Mouse (Mus musculus) heart, adult 2 months (tissue): ENCODE data around the gene Hoxd12.

ENCODE experiments used
- CTCF ChIP-seq: fragments of 200-600 bp; IDR thresholded peaks from 2 replicates; pipeline ENCODE4 v1.8.1; 2022; ENCODE audit warnings: antibody characterized with exemption, mild to moderate bottlenecking, moderate library complexity
- EP300 ChIP-seq: fragments of 200-500 bp; IDR thresholded peaks from 2 replicates; pipeline ENCODE4 v1.6.1; 2011; ENCODE audit warnings: low read depth, low read length, control low read depth; ENCODE audit not compliant: insufficient read depth
- POLR2A ChIP-seq: fragments of 200-500 bp; IDR thresholded peaks from 2 replicates; pipeline ENCODE4 v1.6.1; 2011; ENCODE audit warnings: mild to moderate bottlenecking, low read depth, low read length, control low read depth; ENCODE audit not compliant: insufficient read depth

DNA sequence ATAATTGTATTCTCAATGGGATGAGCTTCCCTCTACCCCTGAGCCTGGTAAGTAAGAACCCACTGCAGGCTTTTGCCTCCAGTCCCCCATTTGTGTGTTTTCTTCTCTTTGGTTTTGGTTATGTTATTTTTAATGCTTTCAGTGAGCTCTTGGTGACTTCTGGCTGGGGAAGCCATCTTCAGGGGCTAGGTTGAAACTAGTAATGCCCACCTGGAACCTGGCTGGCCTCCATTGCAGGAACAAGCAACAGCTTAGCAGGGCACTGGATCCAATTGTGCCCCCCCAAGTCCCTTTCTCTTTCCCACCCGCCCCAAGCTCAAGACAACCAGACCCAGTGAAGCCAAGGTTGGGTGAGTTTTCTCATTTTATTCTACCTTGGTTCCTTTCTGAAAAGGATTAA lies 20.6 kb downstream of the Hoxd12 start:
- TF ChIP-seq POLR2A: no peak
- TF ChIP-seq CTCF: no peak
- no peak for TF ChIP-seq EP300
